Mouse (Mus musculus) kidney, adult 11 months (tissue): ENCODE measurements around the gene Snx22.

ENCODE experiments used
- DNase-seq: peaks from one replicate; pipeline ENCODE4 v3.0.0; 2022

Snx22 gene

GRCm38 (mm10) chr9:66068056-66068455, 1.5 kb downstream of the Snx22 start:
- DNase-seq, result no peak

DNA sequence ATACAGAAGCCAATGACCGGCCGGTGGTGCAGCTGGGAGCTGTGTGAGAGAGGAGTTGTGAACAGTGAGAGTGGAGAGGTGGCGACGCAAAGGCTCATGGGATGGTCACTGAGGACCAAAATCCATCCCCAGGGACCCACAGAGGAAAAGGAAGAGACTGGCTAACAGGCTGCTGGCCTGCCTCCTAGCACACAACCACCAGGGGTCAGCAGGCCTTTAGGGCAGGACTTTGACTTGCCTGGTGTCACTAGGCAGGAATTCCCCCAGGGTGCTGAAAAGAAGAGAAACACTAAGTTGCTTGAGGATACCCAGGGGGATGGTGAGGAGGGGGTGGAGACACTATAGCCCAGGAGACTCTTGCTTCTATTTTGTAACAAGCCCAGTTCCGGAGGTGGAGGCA, 2.0 kb downstream of the Snx22 start:
- DNase-seq, result peak; percentile 42

GRCm38 (mm10) chr9:66066791-66067190, 2.7 kb downstream of the Snx22 start:
- no peak for DNase-seq

GRCm38 (mm10) chr9:66064316-66064715, 5.2 kb downstream of the Snx22 start:
- no peak for DNase-seq

- no peak for DNase-seq
These were observed 6.1 kb downstream of the Snx22 start for GRCm38 (mm10) chr9:66063446-66063845.

GRCm38 (mm10) chr9:66061656-66062055, 7.9 kb downstream of the Snx22 start:
- no peak for DNase-seq

DNA sequence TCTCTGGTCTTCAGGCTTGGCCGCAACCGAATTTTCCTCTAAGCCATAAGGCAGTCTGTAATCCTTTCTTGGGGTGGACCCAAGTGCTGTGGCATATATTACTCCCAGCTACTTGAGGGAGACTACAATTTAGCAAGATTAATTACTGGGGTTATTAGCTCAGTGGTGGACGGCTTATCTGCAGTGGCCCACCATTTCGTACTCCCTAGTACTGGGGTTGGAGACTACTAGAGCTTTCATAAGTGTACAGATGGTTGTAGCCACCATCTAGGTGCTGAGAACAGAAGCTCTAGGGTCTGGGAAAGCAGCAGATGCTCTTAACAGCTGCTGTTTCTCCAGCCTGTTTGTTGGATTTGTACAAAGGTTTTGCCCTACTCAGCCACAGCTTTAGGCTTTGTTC, 8.5 kb downstream of the Snx22 start:
- DNase-seq, result no peak

- DNase-seq, result no peak
These were observed 9.2 kb downstream of the Snx22 start for GRCm38 (mm10) chr9:66060308-66060647.

DNA sequence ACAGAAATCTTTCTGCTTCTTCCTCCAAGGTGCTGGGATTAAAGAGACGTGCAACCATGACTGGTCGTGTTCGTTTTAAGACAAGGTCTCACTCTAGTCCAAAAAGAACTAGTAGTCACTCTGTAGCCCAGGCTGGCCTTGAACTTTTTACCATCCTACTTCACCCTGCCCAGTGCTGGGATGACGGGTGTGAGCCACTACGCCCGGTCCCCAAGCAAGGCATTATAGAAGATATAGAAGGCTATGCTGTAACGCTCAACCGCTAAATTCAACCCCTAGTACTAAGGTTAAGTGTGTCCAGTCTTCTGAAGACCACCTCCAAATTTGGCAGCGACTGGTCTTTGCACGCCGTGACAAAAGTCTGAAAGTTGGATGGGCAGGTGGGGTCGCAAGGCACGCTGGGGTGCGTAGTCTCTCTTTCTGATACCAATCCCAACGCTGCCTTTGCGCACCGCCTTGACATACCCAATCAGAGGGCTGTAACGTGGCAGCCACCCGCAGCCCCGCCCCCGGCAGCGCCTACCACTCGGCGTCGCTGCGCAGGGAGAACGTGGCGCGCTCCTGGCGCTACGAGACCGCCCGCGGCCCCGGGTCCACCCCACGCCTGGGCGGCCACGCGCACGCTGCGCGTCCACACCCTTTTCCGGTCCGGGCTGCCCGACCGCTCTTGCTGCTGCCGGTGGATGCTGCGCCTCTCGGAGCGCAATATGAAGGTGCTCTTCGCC, 9.8 kb downstream of the Snx22 start, which contains the start of gene Ppib:
TSS of gene Ppib (plus strand) at position 640 of the 725 bp plus-strand sequence.
- peak; percentile 98 for DNase-seq

DNA sequence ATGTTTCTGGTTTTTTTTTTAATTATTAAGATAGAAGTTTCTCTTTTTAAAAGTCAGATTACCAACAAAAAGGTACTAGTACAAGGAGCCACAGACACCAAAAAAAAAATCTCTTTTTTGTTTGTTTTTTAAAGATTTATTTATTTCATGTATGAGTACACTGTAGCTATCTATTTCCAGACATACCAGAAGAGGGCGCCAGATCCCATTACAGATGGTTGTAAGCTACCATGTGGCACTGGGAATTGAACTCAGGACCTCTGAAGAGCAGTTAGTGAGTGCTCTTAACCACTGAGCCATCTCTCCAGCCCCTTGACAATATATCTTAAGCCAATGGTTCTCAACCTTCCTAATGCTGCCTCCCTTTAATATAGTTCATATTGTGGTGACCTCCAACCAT, 15.9 kb downstream of the Snx22 start:
- DNase-seq, result no peak

GRCm38 (mm10) chr9:66052731-66053130, 16.8 kb downstream of the Snx22 start:
- DNase-seq, result no peak

GRCm38 (mm10) chr9:66051493-66051892, 18.0 kb downstream of the Snx22 start:
- no peak for DNase-seq

GRCm38 (mm10) chr9:66049931-66050601, 19.5 kb downstream of the Snx22 start:
- no peak for DNase-seq

GRCm38 (mm10) chr9:66043241-66043640, 26.3 kb downstream of the Snx22 start:
- DNase-seq, result no peak

DNA sequence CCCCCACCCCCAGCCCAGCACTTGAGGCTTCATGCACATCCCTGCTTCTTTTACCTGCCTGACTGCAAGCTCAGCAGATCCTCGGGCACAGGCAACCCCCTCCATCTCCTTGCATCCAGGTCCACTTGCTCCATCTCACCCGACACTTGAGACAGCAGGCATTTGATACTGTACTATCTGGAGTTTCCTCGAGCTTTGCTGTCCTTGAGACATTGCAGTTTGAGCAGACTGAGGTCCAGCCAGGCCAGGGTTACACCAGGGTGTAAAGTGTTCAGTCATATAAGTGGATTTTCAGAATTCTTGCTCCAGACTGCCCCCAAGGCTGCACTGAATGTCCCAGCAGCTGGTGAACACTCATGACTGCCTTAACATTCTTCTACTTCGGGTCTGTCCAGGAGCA, 27.2 kb downstream of the Snx22 start:
- DNase-seq, result no peak

DNA sequence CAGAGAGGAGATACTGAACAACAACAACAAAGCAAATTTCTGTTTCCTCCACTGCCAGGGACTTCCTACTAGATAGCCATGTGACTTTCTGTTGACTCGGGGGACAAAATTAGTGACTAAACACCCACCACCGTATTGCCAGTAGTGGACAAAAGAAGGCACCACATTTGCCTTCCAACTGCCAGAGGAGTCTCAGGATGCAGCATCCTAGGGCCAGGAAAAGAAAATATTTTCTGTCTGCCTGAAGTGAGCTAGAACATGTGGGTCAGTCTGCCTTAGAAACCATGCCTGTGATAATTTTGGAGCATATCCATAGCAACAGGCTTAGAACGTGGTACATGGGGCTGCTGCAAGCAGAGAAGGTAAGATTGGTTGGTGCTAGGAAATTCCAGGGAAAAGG, 28.7 kb downstream of the Snx22 start:
- DNase-seq, result no peak

DNA sequence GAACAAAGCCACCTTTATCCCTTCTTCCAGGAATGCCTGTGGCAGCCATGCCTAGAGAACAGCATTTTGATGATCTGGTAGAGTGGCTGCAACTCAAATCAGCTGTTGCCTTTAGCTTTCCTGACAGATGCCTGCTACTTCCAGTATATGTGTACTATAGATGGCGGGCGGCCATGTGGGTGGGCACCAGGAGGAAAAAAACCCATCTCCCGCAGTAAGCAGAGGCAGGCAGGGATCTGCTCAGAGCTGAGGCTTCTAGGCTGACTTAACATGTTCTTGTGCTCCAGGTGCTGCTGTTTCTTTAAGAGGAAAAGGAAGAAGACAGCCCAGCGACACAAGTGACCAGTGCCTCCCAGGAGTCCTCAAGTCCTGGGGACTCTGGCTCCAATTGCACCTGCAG, 30.2 kb downstream of the Snx22 start:
- no peak for DNase-seq

- DNase-seq, result no peak
These were observed 30.9 kb downstream of the Snx22 start for GRCm38 (mm10) chr9:66038581-66038980.

- no peak for DNase-seq
These were observed 31.4 kb downstream of the Snx22 start for GRCm38 (mm10) chr9:66038082-66038481.

GRCm38 (mm10) chr9:66020601-66021000, 48.9 kb downstream of the Snx22 start:
- no peak for DNase-seq
